Mouse (Mus musculus) CH12F3 (cell line): Measurements from ENCODE around the gene Gpn1.
"Not testable (repeated sequence)": the region's sequence is repeated elsewhere in the genome, so short reads cannot be mapped to it uniquely, and the experiment has no call there.

Source experiments
- in situ Hi-C: fragments of 300-500 bp; cut with MboI; formaldehyde crosslinking; loops from 2 replicates; pipeline ENCODE4 v1.14.3; 2020; ENCODE audit warnings: low sequenced_read_pairs

The Gpn1 gene

DNA sequence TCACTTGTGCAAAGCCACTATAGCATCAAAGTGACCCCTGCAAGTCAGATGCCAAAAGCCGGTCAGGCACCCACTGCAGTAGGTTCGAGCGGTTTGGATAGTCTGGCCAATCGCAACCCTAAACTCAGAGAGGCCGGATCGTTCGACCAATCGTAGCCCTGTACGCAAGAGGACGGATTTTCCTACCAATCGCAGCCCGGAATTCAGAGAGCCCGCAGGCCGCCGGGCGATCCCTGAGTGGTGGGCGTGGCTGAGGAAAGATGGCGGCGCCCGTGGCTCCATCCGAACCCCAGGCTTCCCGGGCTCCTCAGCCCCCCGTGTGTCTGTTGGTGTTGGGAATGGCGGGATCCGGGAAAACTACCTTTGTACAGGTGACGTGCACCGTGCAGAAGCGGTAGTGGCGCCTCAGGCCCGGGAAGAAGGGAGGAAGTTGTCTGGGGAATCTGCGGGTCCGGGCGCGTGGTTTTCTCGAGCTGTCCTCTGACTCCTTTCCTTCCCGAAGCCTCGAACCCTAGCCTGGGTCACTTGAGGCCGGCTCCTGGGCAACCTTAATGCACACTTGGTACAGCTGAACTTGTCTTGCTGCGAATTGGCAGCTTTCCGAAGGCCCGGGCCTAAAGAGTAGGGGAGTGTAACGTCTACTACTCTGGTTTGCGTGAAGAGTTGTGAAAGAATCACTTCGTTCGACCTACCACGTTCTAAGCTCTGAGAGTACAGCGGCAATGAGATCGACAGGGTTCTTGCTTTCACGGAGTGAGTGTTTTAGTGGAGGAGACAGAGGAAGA is at the start of gene Gpn1:
Gpn1 (plus strand) TSS at position 229 of the 785 bp plus-strand sequence.
- in situ Hi-C loops = no loop called here

DNA sequence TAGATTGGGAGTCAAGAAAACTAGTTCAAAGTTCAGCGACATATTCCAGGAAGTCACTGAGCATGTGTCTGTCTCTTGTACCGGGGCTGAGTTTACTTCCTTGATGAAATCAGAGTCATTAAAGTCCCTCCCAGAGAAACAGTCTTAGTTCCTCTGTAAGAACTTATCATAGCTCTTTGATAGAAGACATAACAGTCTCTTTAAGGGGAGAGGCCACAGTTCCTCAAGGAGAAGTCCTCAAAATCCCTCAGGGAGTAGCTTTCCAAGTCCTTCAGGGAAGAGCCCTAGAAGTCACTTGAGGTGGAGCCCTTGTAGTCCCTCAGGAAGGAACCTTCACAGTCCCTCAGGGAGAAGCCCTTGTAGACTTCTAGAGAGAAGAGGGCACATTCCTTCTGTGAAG is 43.2 kb upstream of the Gpn1 start:
- in situ Hi-C loops = no loop called here

GRCm38 (mm10) chr5:31451878-31452561 is 42.5 kb upstream of the Gpn1 start, which contains the start of gene Zfp512:
Gene Zfp512 (plus strand): TSS chr5:31452431.
- in situ Hi-C loops = no loop called here

- in situ Hi-C loops = no loop called here
These were observed 42.0 kb upstream of the Gpn1 start for GRCm38 (mm10) chr5:31452562-31452878.

DNA sequence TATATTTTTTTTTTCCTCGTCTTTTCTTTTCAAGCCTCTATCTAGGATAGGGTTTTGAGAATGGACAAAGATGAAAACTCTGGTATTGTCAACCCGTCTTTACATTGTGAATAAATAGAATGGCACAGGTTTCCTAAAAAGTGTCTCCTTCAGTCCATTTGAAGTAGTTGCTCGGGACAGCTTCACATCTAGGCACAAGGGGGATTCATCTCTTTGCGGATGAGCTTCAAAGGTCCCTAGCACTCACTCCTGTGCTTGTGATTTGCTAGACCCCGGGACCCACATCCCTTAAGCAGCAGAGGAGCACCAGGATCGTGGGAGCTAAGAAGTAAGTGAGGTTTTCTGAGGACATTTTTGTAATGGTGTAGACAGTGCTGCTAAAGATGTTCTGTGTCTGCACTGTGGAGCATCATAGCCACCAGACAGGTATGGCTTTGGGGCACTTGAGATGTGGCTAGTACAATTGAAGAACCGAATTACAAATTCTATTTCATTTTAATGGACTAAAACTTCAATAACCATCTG is 41.6 kb upstream of the Gpn1 start:
- in situ Hi-C loops = no loop called here

GRCm38 (mm10) chr5:31467798-31468197 is 26.7 kb upstream of the Gpn1 start:
- in situ Hi-C loops = no loop called here

DNA sequence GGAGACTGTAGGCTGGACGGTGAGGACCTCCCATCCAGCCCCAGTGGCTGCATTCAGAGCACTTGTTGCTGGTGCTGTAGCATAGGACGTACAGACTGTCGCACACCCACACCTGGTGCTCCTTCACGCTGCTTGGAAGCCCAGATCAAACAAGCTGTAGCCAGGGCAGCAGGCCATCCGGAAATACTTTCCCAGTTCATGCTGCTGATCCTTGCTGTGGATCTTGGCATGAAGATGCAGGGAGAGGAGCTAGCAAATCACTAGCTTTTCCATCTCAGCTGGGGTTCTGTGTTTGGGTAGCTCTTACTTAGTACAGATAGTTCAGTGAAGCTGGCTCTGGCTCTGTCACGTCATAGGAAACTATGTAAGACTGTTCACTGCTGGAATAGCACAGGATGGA is 24.8 kb upstream of the Gpn1 start:
- in situ Hi-C loops = no loop called here

DNA sequence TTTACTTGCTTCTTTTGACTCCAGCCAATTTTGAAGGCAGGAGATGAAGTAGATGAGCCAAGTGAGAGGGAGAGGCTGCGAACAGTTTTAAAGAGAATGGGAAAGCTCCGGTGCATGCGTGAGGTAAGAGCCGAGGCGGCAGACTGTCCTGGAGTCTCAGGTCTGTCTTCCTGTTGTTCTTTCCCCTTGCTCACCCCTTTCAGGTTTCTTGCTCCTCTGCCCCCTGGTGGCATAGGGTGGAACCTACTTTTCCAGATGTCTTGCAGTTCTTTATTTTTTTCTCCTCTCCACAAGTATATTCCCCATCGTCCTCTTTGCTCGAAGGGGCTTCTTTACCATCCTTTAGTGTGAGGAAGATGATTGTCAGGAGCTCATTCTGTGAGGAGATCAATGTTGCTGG is 24.2 kb upstream of the Gpn1 start:
- in situ Hi-C loops = no loop called here

DNA sequence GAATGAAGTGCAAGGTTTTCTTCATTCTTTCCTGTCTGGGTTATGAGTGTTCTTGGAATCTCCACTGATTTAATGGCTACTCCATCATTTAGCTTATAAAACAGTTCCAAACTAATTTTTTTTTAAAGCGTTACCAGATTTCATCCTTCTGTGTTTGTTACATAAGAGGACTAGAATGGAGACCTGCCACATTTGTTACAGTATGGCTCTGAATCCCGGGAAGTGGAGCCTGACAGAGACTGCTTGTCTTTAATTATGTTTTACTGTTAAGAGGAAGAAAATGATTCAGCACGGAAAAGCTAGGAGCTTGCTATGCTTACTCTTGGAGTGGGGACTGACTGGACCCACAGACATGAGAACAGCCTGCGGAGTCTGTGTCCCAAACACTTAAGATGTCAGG is 14.0 kb upstream of the Gpn1 start:
- in situ Hi-C loops = no loop called here

DNA sequence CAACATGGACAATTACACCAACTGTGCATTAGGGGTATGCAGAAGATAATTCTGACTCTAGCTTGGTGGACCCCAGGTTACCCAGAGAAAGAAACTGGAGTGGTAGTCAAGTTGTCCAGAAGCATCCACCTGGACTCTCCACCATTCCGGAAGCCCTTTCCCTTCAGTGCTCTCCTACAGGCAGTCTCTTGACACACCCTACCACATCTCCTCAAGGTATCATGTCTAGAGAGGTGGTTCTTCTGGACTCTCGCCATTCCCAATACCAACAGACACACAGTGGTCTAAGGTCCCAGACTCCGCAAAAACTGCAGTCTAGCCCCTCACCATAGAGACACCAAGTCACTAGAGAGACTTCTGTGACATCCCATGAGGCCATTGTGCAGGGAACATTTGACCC is 9.1 kb upstream of the Gpn1 start, which contains the start of gene 4930548H24Rik:
4930548H24Rik (plus strand) TSS at position 301 of the 400 bp plus-strand sequence.
- in situ Hi-C loops = no loop called here

- in situ Hi-C loops = no loop called here
These were observed 6.7 kb upstream of the Gpn1 start for GRCm38 (mm10) chr5:31487889-31488288.

GRCm38 (mm10) chr5:31489116-31489769 is 5.3 kb upstream of the Gpn1 start:
- in situ Hi-C loops = no loop called here

- in situ Hi-C loops = no loop called here
These were observed 2.5 kb upstream of the Gpn1 start for GRCm38 (mm10) chr5:31492031-31492430.

DNA sequence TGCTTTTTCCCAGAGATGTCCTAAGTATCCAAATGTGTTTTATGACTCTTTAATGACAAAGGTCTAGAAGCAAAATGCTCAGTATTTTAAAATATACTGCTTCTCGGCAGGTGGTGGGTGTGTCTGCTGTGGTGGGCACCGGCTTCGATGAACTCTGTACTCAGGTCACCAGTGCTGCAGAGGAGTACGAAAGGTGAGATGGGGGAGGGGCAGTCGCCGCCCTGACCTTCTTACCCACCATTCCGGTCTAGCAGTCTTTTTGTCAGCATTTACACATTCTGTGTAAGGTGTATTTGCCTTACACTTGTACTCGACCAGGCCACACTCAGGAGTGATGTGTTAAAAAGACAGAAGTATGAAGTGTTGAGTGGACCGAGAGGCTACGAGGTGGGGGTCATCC is 10.3 kb downstream of the Gpn1 start:
- in situ Hi-C loops = no loop called here

- in situ Hi-C loops = no loop called here
These were observed 17.9 kb downstream of the Gpn1 start for GRCm38 (mm10) chr5:31512481-31512880.

DNA sequence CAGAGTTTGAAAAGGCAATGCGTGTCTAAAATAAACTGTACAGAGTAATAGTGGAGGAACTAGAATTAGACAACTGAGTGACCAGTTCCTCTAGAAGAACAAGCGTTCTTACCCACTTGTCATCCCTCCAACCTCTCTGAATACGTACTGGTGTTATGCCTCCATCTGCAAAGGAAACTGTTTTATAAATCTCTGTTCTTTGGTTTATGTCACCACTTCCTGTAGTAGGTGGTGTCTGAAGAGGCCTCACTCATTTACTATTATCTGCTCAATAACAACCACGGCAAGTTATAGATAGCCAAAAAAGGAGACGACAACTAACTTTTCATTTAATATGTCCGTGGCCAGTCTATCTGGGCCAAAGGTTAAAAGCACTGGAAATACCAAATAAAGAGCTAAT is 26.0 kb downstream of the Gpn1 start:
- in situ Hi-C loops = no loop called here

DNA sequence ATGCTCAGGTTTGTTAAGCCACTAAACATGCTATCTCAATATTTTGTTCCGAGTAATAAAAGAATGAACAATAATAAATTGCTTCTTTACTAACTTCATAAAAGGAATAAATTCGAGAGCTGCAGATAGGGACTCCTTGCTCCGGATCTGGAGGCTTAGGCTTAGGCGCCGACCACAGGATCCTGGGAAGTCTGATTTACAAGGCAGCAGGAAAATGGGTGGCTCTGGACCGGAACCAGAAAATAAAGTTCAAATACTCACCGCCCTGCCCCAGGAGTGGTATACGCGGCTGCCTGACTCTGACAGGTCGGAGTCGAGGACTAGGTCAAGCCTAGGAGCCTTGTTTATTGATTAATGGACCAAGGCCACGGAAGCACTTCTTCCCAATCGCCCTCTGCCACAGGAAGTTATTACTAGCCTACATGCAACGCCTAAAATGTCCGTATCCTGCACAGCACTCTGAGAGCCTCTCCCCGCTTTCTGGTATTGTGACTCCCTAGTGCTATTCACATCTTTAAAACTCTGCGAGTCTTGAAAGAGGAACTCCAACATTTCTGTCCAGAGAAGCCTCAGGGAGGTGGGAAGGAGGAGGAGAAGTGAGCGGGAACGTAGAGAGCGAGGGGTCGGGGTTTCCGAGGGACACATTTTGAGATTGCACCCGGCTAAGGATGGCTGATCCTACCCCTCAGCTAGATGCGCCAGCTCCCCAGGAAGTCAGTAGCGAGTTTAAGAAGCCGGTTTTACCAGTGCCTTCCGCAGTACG is 32.0 kb downstream of the Gpn1 start, which contains the start of gene Slc4a1ap:
Slc4a1ap (plus strand) TSS at position 642 of the 763 bp plus-strand sequence.
- in situ Hi-C loops = no loop called here

DNA sequence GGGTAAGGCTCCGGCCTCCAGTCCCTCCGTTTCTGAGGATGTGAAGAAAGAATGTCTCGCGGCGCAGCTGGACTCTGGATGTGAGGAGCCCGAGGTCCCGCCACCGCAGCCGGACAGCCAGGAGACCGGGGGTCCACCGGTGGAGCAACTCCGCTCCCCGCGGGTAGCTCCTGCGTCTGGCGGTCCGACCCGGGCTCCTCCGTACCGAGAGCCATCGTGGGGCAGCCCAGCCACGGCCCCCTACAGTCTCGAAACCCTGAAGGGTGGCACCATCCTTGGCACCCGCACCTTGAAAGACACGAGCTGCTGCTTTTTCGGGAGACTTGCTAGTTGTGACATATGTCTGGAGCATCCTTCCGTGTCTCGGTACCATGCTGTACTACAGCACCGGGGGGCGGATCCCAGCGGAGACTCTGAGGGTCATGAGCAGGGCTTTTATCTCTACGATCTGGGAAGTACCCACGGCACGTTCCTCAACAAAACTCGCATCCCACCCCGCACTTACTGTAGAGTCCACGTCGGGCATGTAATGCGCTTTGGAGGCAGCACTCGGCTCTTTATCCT is 32.7 kb downstream of the Gpn1 start:
- in situ Hi-C loops = no loop called here

- in situ Hi-C loops = not testable (repeated sequence)
These were observed 33.2 kb downstream of the Gpn1 start, which contains the start of gene Supt7l for GRCm38 (mm10) chr5:31527707-31528106. Gene Supt7l (minus strand): TSS chr5:31527807.

- in situ Hi-C loops = no loop called here
These were observed 34.0 kb downstream of the Gpn1 start for GRCm38 (mm10) chr5:31528560-31528959.
